Mouse (Mus musculus) activated CD4-positive, CD25-positive, alpha-beta regulatory T cell, adult 9 weeks (primary cell): ENCODE data around the gene 4921511C20Rik. TPM values are rescaled to one million over a fixed set of nuclear protein-coding genes. Genes with fewer than 3 reads are reported as not detected.

Experiments used
- polyA plus RNA-seq: library from polyadenylated mRNA; unstranded; fragments of 100-300 nt; shearing (Covaris generic); gene quantifications from one replicate; pipeline ENCODE4 v1.2.1, GENCODE M21; 2017

The 4921511C20Rik gene
- not detected for polyA plus RNA-seq

DNA sequence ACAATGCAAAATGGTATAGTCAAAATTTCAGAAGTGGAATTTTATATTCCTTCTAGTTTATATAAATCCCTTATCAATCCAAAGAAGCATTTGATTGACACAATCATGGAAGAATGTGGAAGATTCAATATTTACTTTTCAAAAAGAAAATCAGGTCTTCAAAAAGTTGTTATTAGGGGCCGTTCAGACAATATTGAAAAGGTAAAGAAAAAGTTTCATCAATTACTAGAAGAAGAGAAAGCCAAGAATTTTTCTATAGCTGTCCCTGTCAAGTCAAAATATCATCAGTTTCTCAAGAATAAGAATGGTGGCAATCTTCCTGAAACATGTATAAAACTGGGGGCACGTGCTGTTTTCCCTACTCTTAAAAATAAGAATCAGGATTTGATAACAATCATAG, at the start of gene 4921511C20Rik:
Gene 4921511C20Rik, plus strand, starts transcription at position 301 of the 400 bp plus-strand sequence.

